Mouse (Mus musculus) cerebellum, postnatal 10 days (tissue): ENCODE measurements around the gene Tmprss4.
A peak's percentile ranks its signal among the peaks of the same experiment; 100 is the strongest.

Experiments used
- DNase-seq, 2 experiments: peaks; one replicate each; pipeline ENCODE4 v3.0.0; 2021; ENCODE audit warnings: mixed read lengths in 2 of 2

The Tmprss4 gene

GRCm38 (mm10) chr9:45136442-45137169 lies 67.3 kb downstream of the Tmprss4 start:
- DNase-seq, result no peak

GRCm38 (mm10) chr9:45133484-45134310 lies 70.2 kb downstream of the Tmprss4 start:
- DNase-seq, result peak; percentile 88

GRCm38 (mm10) chr9:45130119-45130518 lies 73.8 kb downstream of the Tmprss4 start:
- DNase-seq, result no peak

GRCm38 (mm10) chr9:45126941-45127340 lies 77.0 kb downstream of the Tmprss4 start:
- DNase-seq, result no peak

- DNase-seq, result no peak
These were observed 78.7 kb downstream of the Tmprss4 start for GRCm38 (mm10) chr9:45125211-45125610.
